Mouse (Mus musculus): ENCODE data around the gene Tmem207. TPM values are rescaled to one million over a fixed set of nuclear protein-coding genes. Genes with fewer than 3 reads are reported as not detected.

The Tmem207 gene
- not detected for polyA plus RNA-seq (2015; fragmentation: Illumina TruSeq; extraction: RNeasy Lipid Tissue Mini Kit (QIAGEN cat#74804); ENCODE audit: insufficient read depth, low read depth, low replicate concordance)

GRCm38 (mm10) chr16:26526669-26527068, at the start of gene Tmem207:
TSS of gene Tmem207 (minus strand) at chr16:26526769.

GRCm38 (mm10) chr16:26462835-26463234, 63.7 kb downstream of the Tmem207 start, which contains the start of gene Cldn16:
TSS of gene Cldn16 (plus strand) at chr16:26463135.

Other genes with a start within 250 kb of the Tmem207 start
- 0.65 TPM for gene Cldn1, start 154.9 kb downstream of the Tmem207 start, polyA plus RNA-seq (2015; fragmentation: Illumina TruSeq; extraction: RNeasy Lipid Tissue Mini Kit (QIAGEN cat#74804); ENCODE audit: insufficient read depth, low read depth, low replicate concordance)
- gene Cldn16, start 63.6 kb downstream of the Tmem207 start, polyA plus RNA-seq (2015; fragmentation: Illumina TruSeq; extraction: RNeasy Lipid Tissue Mini Kit (QIAGEN cat#74804); ENCODE audit: insufficient read depth, low read depth, low replicate concordance) = not detected
- 0.94 TPM for gene Il1rap, start 54.9 kb upstream of the Tmem207 start, polyA plus RNA-seq (2015; fragmentation: Illumina TruSeq; extraction: RNeasy Lipid Tissue Mini Kit (QIAGEN cat#74804); ENCODE audit: insufficient read depth, low read depth, low replicate concordance)

Data from pancreas, adult 10 weeks (tissue).